Mouse (Mus musculus): ENCODE data around the gene Zfp451. TPM values are rescaled to one million over a fixed set of nuclear protein-coding genes. Genes with fewer than 3 reads are reported as not detected.
"Not testable (repeated sequence)": the region's sequence is repeated elsewhere in the genome, so short reads cannot be mapped to it uniquely, and the experiment has no call there.

Gene Zfp451
- 12.4 and 14.6 TPM in 2 replicates for polyA plus RNA-seq (2015; fragmentation: Nextera tagmentation; extraction: Ambion mirVana)

- under 1% methylated on average over 74 of the region's 85 CpGs for WGBS
- peak; percentile 88 for ATAC-seq (ENCODE audit: extremely low read depth, insufficient number of reproducible peaks, low FRiP score, low TSS enrichment)
- Histone ChIP-seq H3K9ac (peak within 1 kb of the TSS; percentile 96), H3K9me3 (no peaks in the 10 kb centered on the region), H3K27me3 (replicated peaks) (no peaks in the 10 kb centered on the region), H3K4me1 (peaks cover 21% of the 10 kb centered on the region), H3K36me3 (peaks cover 38% of the 10 kb centered on the region), H3K4me3 (peak within 1 kb of the TSS; percentile 82), H3K27ac (replicated peaks) (peak within 1 kb of the TSS; percentile 93), H3K4me2 (peak within 1 kb of the TSS; percentile 83)
These were observed at the start of gene Zfp451 for GRCm38 (mm10) chr1:33813868-33814794. Gene Zfp451 (minus strand): TSS chr1:33814595.

- no peak for ATAC-seq (ENCODE audit: extremely low read depth, insufficient number of reproducible peaks, low FRiP score, low TSS enrichment)
These were observed 32.4 kb upstream of the Zfp451 start for GRCm38 (mm10) chr1:33846807-33847206.

DNA sequence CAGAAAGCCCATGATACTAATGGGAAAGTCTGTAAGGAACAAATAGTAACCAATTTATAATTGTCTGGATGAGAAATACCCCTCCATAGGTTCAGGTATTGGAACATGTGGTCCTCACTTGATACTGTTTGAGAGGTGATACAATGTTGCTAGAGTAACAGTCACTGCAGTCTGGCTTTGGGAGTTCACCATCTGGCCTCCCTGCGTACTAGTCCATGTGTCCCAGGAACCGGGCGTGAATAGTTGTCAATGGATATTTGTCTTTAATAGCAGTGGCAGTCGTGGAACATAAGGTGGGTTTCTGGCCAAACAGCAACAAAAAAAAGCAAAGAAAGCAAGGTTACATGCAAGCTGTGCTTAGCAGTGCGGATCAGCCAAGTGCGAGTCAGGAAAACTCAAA lies 29.4 kb upstream of the Zfp451 start:
- no peaks in the 10 kb centered on the region for H3K36me3 ChIP-seq
- no peaks in the 10 kb centered on the region for H3K9me3 ChIP-seq
- H3K4me2 ChIP-seq = no peak overlapping the region
- H3K4me3 ChIP-seq = no peak overlapping the region
- no peak overlapping the region for H3K9ac ChIP-seq
- no peaks in the 10 kb centered on the region for H3K4me1 ChIP-seq
- WGBS = 78% methylated on average over 6 of the region's 6 CpGs
- H3K27ac ChIP-seq (replicated peaks) = no peak overlapping the region
- no peaks in the 10 kb centered on the region for H3K27me3 ChIP-seq (replicated peaks)
- no peak for ATAC-seq (ENCODE audit: extremely low read depth, insufficient number of reproducible peaks, low FRiP score, low TSS enrichment)

More at GRCm38 (mm10) chr1:33846807-33847206, 32.4 kb upstream of the Zfp451 start:
- WGBS = 82% methylated on average over 2 of the region's 2 CpGs
- H3K27ac ChIP-seq (replicated peaks) = no peak overlapping the region
- no peak overlapping the region for H3K4me2 ChIP-seq
- no peak overlapping the region for H3K4me3 ChIP-seq
- no peak overlapping the region for H3K9ac ChIP-seq
- H3K4me1 ChIP-seq = no peaks in the 10 kb centered on the region
- no peaks in the 10 kb centered on the region for H3K27me3 ChIP-seq (replicated peaks)
- no peaks in the 10 kb centered on the region for H3K9me3 ChIP-seq
- H3K36me3 ChIP-seq = no peaks in the 10 kb centered on the region

DNA sequence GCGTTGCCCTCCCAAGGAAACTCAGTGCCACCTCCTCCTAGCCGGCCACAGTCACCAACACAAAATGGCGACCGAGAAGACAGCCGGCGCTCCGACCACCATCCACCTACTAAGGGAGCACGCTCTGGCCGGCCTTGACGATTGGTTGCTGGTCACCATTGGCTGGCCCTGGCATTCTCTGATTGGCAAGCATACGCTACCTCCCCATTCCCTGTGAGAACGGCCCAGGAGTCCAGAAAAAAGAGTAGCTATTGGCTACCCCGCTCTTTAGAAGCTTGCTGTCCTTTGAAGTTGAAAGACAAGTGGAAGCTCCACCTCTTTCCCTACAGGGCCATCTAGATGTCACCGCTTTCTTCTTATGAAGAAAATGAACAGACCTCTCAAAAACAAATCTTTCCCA lies 24.6 kb upstream of the Zfp451 start:
- H3K27ac ChIP-seq (replicated peaks); H3K9me3 ChIP-seq; ATAC-seq (ENCODE audit: extremely low read depth, insufficient number of reproducible peaks, low FRiP score, low TSS enrichment); H3K36me3 ChIP-seq; H3K9ac ChIP-seq; H3K27me3 ChIP-seq (replicated peaks); H3K4me1 ChIP-seq; H3K4me2 ChIP-seq; H3K4me3 ChIP-seq: not testable (repeated sequence)
- 87% methylated on average over 14 of the region's 14 CpGs for WGBS

- Histone ChIP-seq H3K27me3 (replicated peaks) (no peaks in the 10 kb centered on the region), H3K27ac (replicated peaks) (no peak overlapping the region), H3K9ac (no peak overlapping the region), H3K36me3 (no peaks in the 10 kb centered on the region), H3K4me1 (no peaks in the 10 kb centered on the region), H3K4me3 (no peak overlapping the region), H3K4me2 (no peak overlapping the region), H3K9me3 (peaks cover 10% of the 10 kb centered on the region)
- ATAC-seq (ENCODE audit: extremely low read depth, insufficient number of reproducible peaks, low FRiP score, low TSS enrichment) = no peak
- 66% methylated on average over 4 of the region's 4 CpGs for WGBS
These were observed 16.2 kb upstream of the Zfp451 start for GRCm38 (mm10) chr1:33830586-33830985.

DNA sequence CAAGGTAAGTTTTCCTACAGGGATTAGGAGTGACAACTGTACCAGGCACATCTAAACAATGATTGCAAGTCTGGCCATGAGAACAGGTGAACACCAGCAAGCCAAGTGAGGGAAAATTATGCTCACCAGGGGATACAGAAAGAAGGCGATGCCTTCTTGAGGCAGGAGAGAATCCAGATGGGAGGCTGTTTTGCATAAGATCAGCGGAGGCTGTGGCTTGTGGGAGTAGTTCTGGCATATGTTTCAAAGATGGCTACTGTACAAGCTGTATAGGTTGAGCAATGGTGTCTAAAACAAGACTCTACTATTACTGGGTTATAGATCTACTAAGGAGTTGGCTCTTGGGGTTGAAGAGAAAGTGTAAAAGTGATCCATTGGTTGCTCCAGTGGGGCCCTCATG lies 3.5 kb upstream of the Zfp451 start:
- Histone ChIP-seq H3K9me3 (no peaks in the 10 kb centered on the region), H3K27ac (replicated peaks) (no peak overlapping the region), H3K4me2 (no peak overlapping the region), H3K4me1 (peaks cover 10% of the 10 kb centered on the region), H3K36me3 (peaks cover 4% of the 10 kb centered on the region), H3K4me3 (no peak overlapping the region), H3K27me3 (replicated peaks) (no peaks in the 10 kb centered on the region), H3K9ac (no peak overlapping the region)
- ATAC-seq (ENCODE audit: extremely low read depth, insufficient number of reproducible peaks, low FRiP score, low TSS enrichment) = no peak
- WGBS = 59% methylated on average over 2 of the region's 2 CpGs

GRCm38 (mm10) chr1:33813495-33813867 lies 914 bp downstream of the Zfp451 start:
- Histone ChIP-seq H3K9ac (peak overlapping the region; percentile 96), H3K36me3 (peaks cover 43% of the 10 kb centered on the region), H3K4me3 (peak overlapping the region; percentile 82), H3K4me2 (peak overlapping the region; percentile 83), H3K9me3 (no peaks in the 10 kb centered on the region), H3K27me3 (replicated peaks) (no peaks in the 10 kb centered on the region), H3K4me1 (peaks cover 21% of the 10 kb centered on the region), H3K27ac (replicated peaks) (peak overlapping the region; percentile 93)
- WGBS = 6% methylated on average over 11 of the region's 11 CpGs
- ATAC-seq (ENCODE audit: extremely low read depth, insufficient number of reproducible peaks, low FRiP score, low TSS enrichment) = no peak

DNA sequence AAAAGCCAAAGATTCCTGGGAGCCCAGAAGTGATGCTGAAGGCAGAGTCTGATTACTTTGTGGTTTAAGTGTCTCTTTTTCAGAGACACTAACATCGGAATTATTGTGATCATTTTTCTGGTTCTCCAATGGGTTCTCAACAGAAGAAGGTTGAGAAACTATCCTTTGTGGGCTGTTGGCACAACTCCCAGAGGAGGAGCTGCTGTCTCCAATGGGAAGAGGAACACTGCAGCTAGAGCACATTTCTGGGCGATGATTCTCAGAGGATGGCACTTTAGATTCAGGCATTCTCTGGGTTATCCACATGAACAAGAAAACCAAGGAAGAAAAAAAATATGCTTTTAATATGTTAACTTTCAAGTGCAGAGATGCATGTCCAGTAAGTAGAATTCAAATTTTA lies 11.1 kb downstream of the Zfp451 start:
- no peak overlapping the region for H3K4me3 ChIP-seq
- no peak overlapping the region for H3K4me2 ChIP-seq
- 95% methylated on average over 2 of the region's 2 CpGs for WGBS
- no peak overlapping the region for H3K9ac ChIP-seq
- 0 out of 2 replicates have a peak, but pooled peaks cover 3% of the 10 kb centered on the region for H3K4me1 ChIP-seq
- no peak overlapping the region for H3K27ac ChIP-seq (replicated peaks)
- ATAC-seq (ENCODE audit: extremely low read depth, insufficient number of reproducible peaks, low FRiP score, low TSS enrichment) = no peak
- no peaks in the 10 kb centered on the region; the same call in 1 of the 2 replicates for H3K9me3 ChIP-seq
- no peaks in the 10 kb centered on the region for H3K27me3 ChIP-seq (replicated peaks)
- peaks cover 87% of the 10 kb centered on the region for H3K36me3 ChIP-seq

- no peak overlapping the region for H3K9ac ChIP-seq
- no peak for ATAC-seq (ENCODE audit: extremely low read depth, insufficient number of reproducible peaks, low FRiP score, low TSS enrichment)
- no peak overlapping the region for H3K4me3 ChIP-seq
- no peaks in the 10 kb centered on the region for H3K9me3 ChIP-seq
- H3K4me2 ChIP-seq = no peak overlapping the region
- peaks cover 83% of the 10 kb centered on the region for H3K36me3 ChIP-seq
- H3K27ac ChIP-seq (replicated peaks) = no peak overlapping the region
- 0 out of 2 replicates have a peak, but pooled peaks cover 3% of the 10 kb centered on the region for H3K4me1 ChIP-seq
- WGBS = 80% methylated on average over 3 of the region's 3 CpGs
- no peaks in the 10 kb centered on the region for H3K27me3 ChIP-seq (replicated peaks)
These were observed 14.8 kb downstream of the Zfp451 start for GRCm38 (mm10) chr1:33799620-33800019.

GRCm38 (mm10) chr1:33788493-33788892 lies 25.9 kb downstream of the Zfp451 start:
- no peak overlapping the region for H3K27ac ChIP-seq (replicated peaks)
- no peak overlapping the region for H3K4me3 ChIP-seq
- H3K9me3 ChIP-seq = no peaks in the 10 kb centered on the region
- H3K9ac ChIP-seq = no peak overlapping the region
- H3K27me3 ChIP-seq (replicated peaks) = no peaks in the 10 kb centered on the region
- no peak overlapping the region for H3K4me2 ChIP-seq
- ATAC-seq (ENCODE audit: extremely low read depth, insufficient number of reproducible peaks, low FRiP score, low TSS enrichment) = no peak
- WGBS = 52% methylated on average over 3 of the region's 3 CpGs
- H3K4me1 ChIP-seq = peaks cover 13% of the 10 kb centered on the region
- peaks cover 21% of the 10 kb centered on the region for H3K36me3 ChIP-seq

- H3K4me3 ChIP-seq = no peak overlapping the region
- WGBS = 78% methylated on average over 5 of the region's 5 CpGs
- H3K36me3 ChIP-seq = peaks cover 24% of the 10 kb centered on the region
- H3K27ac ChIP-seq (replicated peaks) = no peak overlapping the region
- H3K9me3 ChIP-seq = no peaks in the 10 kb centered on the region
- H3K4me1 ChIP-seq = peaks cover 10% of the 10 kb centered on the region; the same call in 1 of the 2 replicates
- no peaks in the 10 kb centered on the region for H3K27me3 ChIP-seq (replicated peaks)
- no peak for ATAC-seq (ENCODE audit: extremely low read depth, insufficient number of reproducible peaks, low FRiP score, low TSS enrichment)
- H3K9ac ChIP-seq = no peak overlapping the region
- H3K4me2 ChIP-seq = no peak overlapping the region
These were observed 26.3 kb downstream of the Zfp451 start for GRCm38 (mm10) chr1:33788072-33788471.

DNA sequence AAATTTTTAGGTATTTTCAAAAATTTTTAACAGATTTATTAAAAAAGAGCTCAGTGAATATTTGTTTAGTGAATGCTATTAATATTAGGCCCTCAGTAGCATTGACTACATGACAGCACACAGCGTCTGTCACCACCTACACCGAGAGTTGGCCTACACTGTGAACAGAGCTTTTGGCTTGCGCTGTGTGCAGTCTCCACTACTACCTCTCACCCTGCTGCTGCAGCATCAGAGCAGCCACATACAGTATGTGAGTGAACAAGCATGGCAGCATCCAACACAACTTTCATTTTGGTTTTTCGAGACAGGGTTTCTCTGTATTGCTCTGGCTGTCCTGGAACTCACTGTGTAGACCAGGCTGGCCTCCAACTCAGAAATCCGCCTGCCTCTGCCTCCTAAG lies 29.8 kb downstream of the Zfp451 start:
- Histone ChIP-seq H3K4me1 (peaks cover 10% of the 10 kb centered on the region; the same call in 1 of the 2 replicates), H3K4me3 (no peak overlapping the region), H3K4me2 (no peak overlapping the region), H3K9me3 (no peaks in the 10 kb centered on the region), H3K27me3 (replicated peaks) (no peaks in the 10 kb centered on the region), H3K9ac (no peak overlapping the region), H3K36me3 (peaks cover 43% of the 10 kb centered on the region), H3K27ac (replicated peaks) (no peak overlapping the region)
- 92% methylated on average over 5 of the region's 5 CpGs for WGBS
- ATAC-seq (ENCODE audit: extremely low read depth, insufficient number of reproducible peaks, low FRiP score, low TSS enrichment) = no peak
